In genomic region chr12:102287904-102288602, GRCm38 (mm10) we compare ENCODE assay signal across 21 mouse cellular contexts. TPM values are rescaled to one million over a fixed set of nuclear protein-coding genes. Genes with fewer than 3 reads are reported as not detected.
DNase-seq lines count a peak whose midpoint lies in the region; ATAC-seq and TF ChIP-seq lines count a peak whose summit lies in the region.
"Had no signal": no experiment of that assay in that cellular context is flagged by ENCODE, and none has a peak within 500 bp of the region (broad histone marks: within the 10 kb centered on the region; RNA-seq: fewer than 3 reads in every experiment).

No protein-coding gene starts in this region.

- no peak for DNase-seq in heart, postnatal 25 days (ENCODE audit: low spot score)
- peak; percentile 40 for DNase-seq in lung, postnatal 0 days (ENCODE audit: low spot score)
- no peak for DNase-seq in lung, postnatal 14 days
- DNase-seq in frontal cortex, postnatal 10 days (ENCODE audit: low spot score in 2 of 2), result no peak
- DNase-seq in spleen, postnatal 4 days (ENCODE audit: low spot score in 2 of 2), result no peak
- DNase-seq: adrenal gland, postnatal 10 days; cerebellum, postnatal 10 days; lung, embryonic 14.5 days; right cerebral cortex, adult 18-20 months; spleen, adult 18-20 months; thymus, postnatal 4 days had no signal

- TF ChIP-seq CTCF in lung, postnatal 0 days (IDR thresholded peaks at IDR 0.05), result no peak

- no peaks in the 10 kb centered on the region for H3K9me3 ChIP-seq in heart, embryonic 16.5 days (replicated peaks; ENCODE audit: control insufficient read depth, low read length)
- H3K9me3 ChIP-seq in lung, postnatal 0 days (ENCODE audit: low read length), result no peaks in the 10 kb centered on the region
- H3K9me3 ChIP-seq in intestine, embryonic 16.5 days (ENCODE audit: control insufficient read depth, low read length), result no peaks in the 10 kb centered on the region
- no peaks in the 10 kb centered on the region for H3K9me3 ChIP-seq in stomach, embryonic 15.5 days
- H3K9me3 ChIP-seq: embryonic facial prominence, embryonic 10.5 days; forebrain, embryonic 15.5 days; hindbrain, embryonic 12.5 days; limb, embryonic 12.5 days; midbrain, embryonic 12.5 days had no signal

- WGBS in heart, embryonic 16.5 days, result 54% methylated on average over 6 of the region's 6 CpGs
- WGBS in lung, postnatal 0 days, result 44% methylated on average over 6 of the region's 6 CpGs
- WGBS in intestine, embryonic 16.5 days, result 47% methylated on average over 6 of the region's 6 CpGs
- WGBS in stomach, embryonic 15.5 days, result 53% methylated on average over 6 of the region's 6 CpGs

- H3K4me3 ChIP-seq in heart, embryonic 16.5 days (ENCODE audit: low read length), result no peak overlapping the region
- H3K4me3 ChIP-seq in lung, postnatal 0 days (ENCODE audit: low read depth, low read length), result no peak overlapping the region
- no peak overlapping the region for H3K4me3 ChIP-seq in intestine, embryonic 16.5 days (ENCODE audit: low read length)
- no peak overlapping the region for H3K4me3 ChIP-seq in stomach, embryonic 15.5 days (replicated peaks)
- H3K4me3 ChIP-seq: embryonic facial prominence, embryonic 10.5 days; erythroblast, embryonic 14.5 days; forebrain, embryonic 15.5 days; hindbrain, embryonic 12.5 days; layer of hippocampus, adult 2 months; limb, embryonic 12.5 days; midbrain, embryonic 12.5 days had no signal

- H3K36me3 ChIP-seq in heart, embryonic 16.5 days (ENCODE audit: control insufficient read depth, insufficient read depth), result no peaks in the 10 kb centered on the region
- H3K36me3 ChIP-seq in lung, postnatal 0 days (ENCODE audit: insufficient read depth, low read length), result no peaks in the 10 kb centered on the region
- no peaks in the 10 kb centered on the region for H3K36me3 ChIP-seq in intestine, embryonic 16.5 days (ENCODE audit: control insufficient read depth, insufficient read depth, low read length)
- no peaks in the 10 kb centered on the region for H3K36me3 ChIP-seq in stomach, embryonic 15.5 days
- H3K36me3 ChIP-seq: embryonic facial prominence, embryonic 10.5 days; forebrain, embryonic 15.5 days; hindbrain, embryonic 12.5 days; limb, embryonic 12.5 days; midbrain, embryonic 12.5 days had no signal

- H3K27ac ChIP-seq in heart, embryonic 16.5 days (ENCODE audit: low read length), result peak overlapping the region; percentile 78
- peak overlapping the region; percentile 66 for H3K27ac ChIP-seq in lung, postnatal 0 days (ENCODE audit: low read length)
- H3K27ac ChIP-seq in intestine, embryonic 16.5 days (ENCODE audit: low read length), result peak overlapping the region; percentile 64; the same call in 1 of the 2 replicates
- H3K27ac ChIP-seq in stomach, embryonic 15.5 days, result peak overlapping the region; percentile 72; the same call in 1 of the 2 replicates
- H3K27ac ChIP-seq: embryonic facial prominence, embryonic 10.5 days; forebrain, embryonic 15.5 days; hindbrain, embryonic 12.5 days; layer of hippocampus, adult 2 months; limb, embryonic 12.5 days; midbrain, embryonic 12.5 days had no signal

- H3K4me2 ChIP-seq in heart, embryonic 16.5 days (ENCODE audit: low read depth, low read length), result no peak overlapping the region
- no peak overlapping the region for H3K4me2 ChIP-seq in lung, postnatal 0 days (replicated peaks; ENCODE audit: low read depth, low read length)
- H3K4me2 ChIP-seq in intestine, embryonic 16.5 days (ENCODE audit: low read depth, low read length), result no peak overlapping the region
- no peak overlapping the region for H3K4me2 ChIP-seq in stomach, embryonic 15.5 days
- H3K4me2 ChIP-seq: forebrain, embryonic 15.5 days; hindbrain, embryonic 12.5 days; limb, embryonic 12.5 days; midbrain, embryonic 12.5 days had no signal

- no peaks in the 10 kb centered on the region for H3K27me3 ChIP-seq in heart, embryonic 16.5 days (ENCODE audit: control insufficient read depth, insufficient read depth, low read length)
- H3K27me3 ChIP-seq in lung, postnatal 0 days (replicated peaks; ENCODE audit: insufficient read depth, low read length), result no peaks in the 10 kb centered on the region
- H3K27me3 ChIP-seq in intestine, embryonic 16.5 days (replicated peaks; ENCODE audit: control insufficient read depth, insufficient read depth, low read length), result no peaks in the 10 kb centered on the region
- H3K27me3 ChIP-seq in stomach, embryonic 15.5 days (replicated peaks), result no peaks in the 10 kb centered on the region
- H3K27me3 ChIP-seq: forebrain, embryonic 15.5 days had no signal

- H3K9ac ChIP-seq in heart, embryonic 16.5 days (ENCODE audit: low read length), result no peak overlapping the region
- no peak overlapping the region for H3K9ac ChIP-seq in lung, postnatal 0 days (replicated peaks; ENCODE audit: low read depth)
- 0 out of 2 replicates have a peak overlapping the region, but pooled peaks have one; percentile 12 for H3K9ac ChIP-seq in intestine, embryonic 16.5 days (ENCODE audit: low read depth, low read length)
- H3K9ac ChIP-seq in stomach, embryonic 15.5 days, result no peak overlapping the region
- H3K9ac ChIP-seq: forebrain, embryonic 15.5 days; hindbrain, embryonic 12.5 days; limb, embryonic 12.5 days; lung, embryonic 14.5 days; midbrain, embryonic 12.5 days had no signal

- TF ChIP-seq EP300 in lung, postnatal 0 days (IDR thresholded peaks at IDR 0.05), result peak; percentile 86

- intact Hi-C loops in heart, postnatal 25 days (cut with DNase I), result loop anchor here (2.0 kb wide), 1 partner anchor 31 kb away; no protein-coding TSS in a partner anchor

- no peak for ATAC-seq in heart, embryonic 16.5 days (replicated peaks; ENCODE audit: extremely low read depth, insufficient read depth, low FRiP score)
- no peak for ATAC-seq in lung, postnatal 0 days
- ATAC-seq in intestine, embryonic 16.5 days, result no peak
- ATAC-seq in stomach, embryonic 15.5 days (ENCODE audit: insufficient read depth, low FRiP score, low read depth), result no peak
- ATAC-seq: forebrain, embryonic 15.5 days had no signal

- H3K4me1 ChIP-seq in heart, embryonic 16.5 days (ENCODE audit: control insufficient read depth, insufficient read depth, low read length), result peaks cover 68% of the 10 kb centered on the region
- peaks cover 60% of the 10 kb centered on the region for H3K4me1 ChIP-seq in lung, postnatal 0 days (ENCODE audit: insufficient read depth, low read depth, low read length)
- peaks cover 66% of the 10 kb centered on the region for H3K4me1 ChIP-seq in intestine, embryonic 16.5 days (ENCODE audit: control insufficient read depth, insufficient read depth, low read length)
- H3K4me1 ChIP-seq in stomach, embryonic 15.5 days, result peaks cover 58% of the 10 kb centered on the region

RNA-seq across cellular contexts. Expression of gene Rin3, which starts 5.2 kb away (rescaled TPM):
- polyA plus RNA-seq in heart, embryonic 16.5 days (2015; fragmentation: Nextera tagmentation; extraction: Ambion mirVana), result 9.5 and 9.7 TPM in 2 replicates
- total RNA-seq in heart, postnatal 25 days (2021), result 10 to 100 TPM; 14.0 to 17.5 TPM
- 17.7 and 19.3 TPM in 2 replicates for polyA plus RNA-seq in lung, postnatal 0 days (2015; fragmentation: Nextera tagmentation; extraction: Ambion mirVana)
- polyA plus RNA-seq in intestine, embryonic 16.5 days (2015; fragmentation: Nextera tagmentation; extraction: Ambion mirVana), result 10.1 and 10.3 TPM in 2 replicates
- polyA plus RNA-seq in stomach, embryonic 15.5 days (2015; fragmentation: Nextera tagmentation; extraction: Ambion mirVana), result 10.5 TPM in 2 replicates
